Mouse (Mus musculus) hindbrain, embryonic 13.5 days (tissue): ENCODE measurements around the gene Hsd11b2. TPM values are rescaled to one million over a fixed set of nuclear protein-coding genes. Genes with fewer than 3 reads are reported as not detected.
A peak's percentile ranks its signal among the peaks of the same experiment; 100 is the strongest.

Experiments used
- ATAC-seq: fragments of 200-750 bp; cut with Nextera tagmentation; 2 replicates; pipeline ENCODE4 v1.8.0; 2017; ENCODE audit warnings: moderate TSS enrichment; ENCODE audit not compliant: low FRiP score
- H3K27ac ChIP-seq: fragments of 300-500 bp; sonication (generic); 2 replicates; pipeline ENCODE4 v1.5.1; 2015; ENCODE audit warnings: inconsistent platforms, mild to moderate bottlenecking, moderate library complexity
- H3K27me3 ChIP-seq: fragments of 300-500 bp; sonication (generic); 2 replicates; pipeline ENCODE4 v1.6.1; 2015; ENCODE audit warnings: mild to moderate bottlenecking, inconsistent platforms
- H3K36me3 ChIP-seq: fragments of 300-500 bp; sonication (generic); 2 replicates; pipeline ENCODE4 v1.6.1; 2015; ENCODE audit warnings: mild to moderate bottlenecking, inconsistent platforms
- H3K4me1 ChIP-seq: fragments of 300-500 bp; sonication (generic); replicated peaks from 2 replicates; pipeline ENCODE4 v1.6.1; 2015; ENCODE audit warnings: inconsistent platforms
- H3K4me2 ChIP-seq: fragments of 300-500 bp; sonication (generic); 2 replicates; pipeline ENCODE4 v1.6.1; 2015; ENCODE audit warnings: inconsistent platforms, mild to moderate bottlenecking, moderate library complexity
- H3K4me3 ChIP-seq: fragments of 300-500 bp; sonication (generic); 2 replicates; pipeline ENCODE4 v1.5.1; 2015; ENCODE audit warnings: mild to moderate bottlenecking, inconsistent platforms
- H3K9ac ChIP-seq: fragments of 300-500 bp; sonication (generic); 2 replicates; pipeline ENCODE4 v1.6.1; 2015; ENCODE audit warnings: mild to moderate bottlenecking, inconsistent platforms
- H3K9me3 ChIP-seq: fragments of 300-500 bp; sonication (generic); 2 replicates; pipeline ENCODE4 v1.6.1; 2016; ENCODE audit warnings: inconsistent platforms
- WGBS: fragments of 180-500 bp; shearing (Covaris S2); methylation state at CpG from one replicate; pipeline ENCODE4 v1.1.7; 2015; 5-methylcytosine and 5-hydroxymethylcytosine counted together
- polyA plus RNA-seq: library from polyadenylated mRNA; unstranded; fragments of >200 nt; fragmentation: Nextera tagmentation; extraction: Ambion mirVana; gene quantifications from 2 replicates; pipeline ENCODE4 v1.2.1, GENCODE M21; 2015

Gene Hsd11b2
- polyA plus RNA-seq, 1 experiment from 2014 or later, result 11.0 TPM

- Histone ChIP-seq H3K4me3 (no peak overlapping the region), H3K4me1 (peaks cover 11% of the 10 kb centered on the region), H3K4me2 (no peak overlapping the region), H3K9ac (no peak overlapping the region), H3K36me3 (peaks cover 70% of the 10 kb centered on the region), H3K27me3 (no peaks in the 10 kb centered on the region), H3K27ac (0 out of 2 replicates have a peak overlapping the region, but pooled peaks have one; percentile 1), H3K9me3 (no peaks in the 10 kb centered on the region)
- 68% methylated on average over 2 of the region's 2 CpGs for WGBS
- no peak for ATAC-seq
Observed at GRCm38 (mm10) chr8:105533439-105533838, 14.9 kb downstream of the Hsd11b2 start.

GRCm38 (mm10) chr8:105533892-105534329 is 15.4 kb downstream of the Hsd11b2 start:
- no peak overlapping the region for H3K9ac ChIP-seq
- 0 out of 2 replicates have a peak overlapping the region, but pooled peaks have one; percentile 1 for H3K27ac ChIP-seq
- peaks cover 70% of the 10 kb centered on the region for H3K36me3 ChIP-seq
- no peaks in the 10 kb centered on the region for H3K9me3 ChIP-seq
- H3K4me1 ChIP-seq, result peaks cover 11% of the 10 kb centered on the region
- 0% methylated on average over 1 of the region's 1 CpGs for WGBS
- no peak overlapping the region for H3K4me2 ChIP-seq
- ATAC-seq, result peak; percentile 56; the same call in 1 of the 2 replicates
- no peaks in the 10 kb centered on the region for H3K27me3 ChIP-seq
- H3K4me3 ChIP-seq, result no peak overlapping the region

GRCm38 (mm10) chr8:105536546-105536945 is 18.0 kb downstream of the Hsd11b2 start:
- WGBS, result 94% methylated on average over 3 of the region's 3 CpGs

GRCm38 (mm10) chr8:105537011-105537677 is 18.6 kb downstream of the Hsd11b2 start:
- no peak for ATAC-seq
- Histone ChIP-seq H3K27ac (no peak overlapping the region), H3K9ac (no peak overlapping the region), H3K4me3 (no peak overlapping the region), H3K36me3 (peaks cover 62% of the 10 kb centered on the region), H3K27me3 (no peaks in the 10 kb centered on the region), H3K4me1 (peaks cover 11% of the 10 kb centered on the region), H3K4me2 (no peak overlapping the region), H3K9me3 (no peaks in the 10 kb centered on the region)
- 92% methylated on average over 6 of the region's 6 CpGs for WGBS

More at GRCm38 (mm10) chr8:105536546-105536945, 18.0 kb downstream of the Hsd11b2 start:
- H3K9me3 ChIP-seq, result no peaks in the 10 kb centered on the region
- H3K36me3 ChIP-seq, result peaks cover 58% of the 10 kb centered on the region
- no peak overlapping the region for H3K27ac ChIP-seq
- H3K4me3 ChIP-seq, result no peak overlapping the region
- peaks cover 11% of the 10 kb centered on the region for H3K4me1 ChIP-seq
- ATAC-seq, result no peak
- H3K9ac ChIP-seq, result no peak overlapping the region
- H3K27me3 ChIP-seq, result no peaks in the 10 kb centered on the region
- no peak overlapping the region for H3K4me2 ChIP-seq

- Histone ChIP-seq H3K4me1 (peaks cover 6% of the 10 kb centered on the region), H3K4me3 (no peak overlapping the region), H3K27me3 (no peaks in the 10 kb centered on the region), H3K4me2 (no peak overlapping the region), H3K36me3 (peaks cover 58% of the 10 kb centered on the region), H3K9ac (no peak overlapping the region), H3K27ac (no peak overlapping the region), H3K9me3 (no peaks in the 10 kb centered on the region)
- WGBS, result 90% methylated on average over 4 of the region's 4 CpGs
- ATAC-seq, result no peak
Observed at GRCm38 (mm10) chr8:105538940-105539339, 20.4 kb downstream of the Hsd11b2 start.

- no peak for ATAC-seq
Observed at GRCm38 (mm10) chr8:105542032-105542656, 23.6 kb downstream of the Hsd11b2 start.

GRCm38 (mm10) chr8:105542808-105543207 is 24.3 kb downstream of the Hsd11b2 start:
- no peak overlapping the region for H3K4me2 ChIP-seq
- ATAC-seq, result no peak
- H3K4me3 ChIP-seq, result no peak overlapping the region
- H3K36me3 ChIP-seq, result peaks cover 25% of the 10 kb centered on the region
- no peak overlapping the region for H3K9ac ChIP-seq
- 98% methylated on average over 2 of the region's 2 CpGs for WGBS
- H3K4me1 ChIP-seq, result peaks cover 22% of the 10 kb centered on the region
- no peaks in the 10 kb centered on the region for H3K9me3 ChIP-seq
- no peak overlapping the region for H3K27ac ChIP-seq
- no peaks in the 10 kb centered on the region for H3K27me3 ChIP-seq

More at GRCm38 (mm10) chr8:105542032-105542656, 23.6 kb downstream of the Hsd11b2 start:
- 93% methylated on average over 3 of the region's 3 CpGs for WGBS
- H3K9ac ChIP-seq, result no peak overlapping the region
- H3K9me3 ChIP-seq, result no peaks in the 10 kb centered on the region
- H3K27me3 ChIP-seq, result no peaks in the 10 kb centered on the region
- peaks cover 32% of the 10 kb centered on the region for H3K36me3 ChIP-seq
- H3K27ac ChIP-seq, result no peak overlapping the region
- H3K4me2 ChIP-seq, result no peak overlapping the region
- H3K4me3 ChIP-seq, result no peak overlapping the region
- peaks cover 22% of the 10 kb centered on the region for H3K4me1 ChIP-seq

- Histone ChIP-seq H3K27me3 (no peaks in the 10 kb centered on the region), H3K4me2 (no peak overlapping the region), H3K9me3 (no peaks in the 10 kb centered on the region), H3K36me3 (peaks cover 16% of the 10 kb centered on the region), H3K4me1 (peaks cover 22% of the 10 kb centered on the region), H3K9ac (no peak overlapping the region), H3K4me3 (no peak overlapping the region), H3K27ac (no peak overlapping the region)
- ATAC-seq, result no peak
- WGBS, result 48% methylated on average over 1 of the region's 1 CpGs
Observed at GRCm38 (mm10) chr8:105543703-105544102, 25.1 kb downstream of the Hsd11b2 start.

GRCm38 (mm10) chr8:105544544-105545205 is 26.1 kb downstream of the Hsd11b2 start:
- Histone ChIP-seq H3K27ac (peak overlapping the region; percentile 55), H3K27me3 (no peaks in the 10 kb centered on the region), H3K9ac (no peak overlapping the region), H3K9me3 (no peaks in the 10 kb centered on the region), H3K36me3 (peaks cover 7% of the 10 kb centered on the region), H3K4me2 (no peak overlapping the region), H3K4me1 (peaks cover 22% of the 10 kb centered on the region), H3K4me3 (no peak overlapping the region)
- no peak for ATAC-seq
- 67% methylated on average over 7 of the region's 7 CpGs for WGBS

- peaks cover 10% of the 10 kb centered on the region for H3K36me3 ChIP-seq
- H3K9ac ChIP-seq, result no peak overlapping the region
- H3K9me3 ChIP-seq, result no peaks in the 10 kb centered on the region
- no peak for ATAC-seq
- H3K27ac ChIP-seq, result peak overlapping the region; percentile 55
- 84% methylated on average over 3 of the region's 3 CpGs for WGBS
- peaks cover 22% of the 10 kb centered on the region for H3K4me1 ChIP-seq
- H3K4me3 ChIP-seq, result no peak overlapping the region
- H3K4me2 ChIP-seq, result no peak overlapping the region
- H3K27me3 ChIP-seq, result no peaks in the 10 kb centered on the region
Observed at GRCm38 (mm10) chr8:105545249-105545648, 26.7 kb downstream of the Hsd11b2 start.

- Histone ChIP-seq H3K9me3 (no peaks in the 10 kb centered on the region), H3K9ac (no peak overlapping the region), H3K36me3 (peaks cover 11% of the 10 kb centered on the region), H3K27me3 (no peaks in the 10 kb centered on the region), H3K4me1 (peaks cover 22% of the 10 kb centered on the region), H3K27ac (no peak overlapping the region), H3K4me2 (no peak overlapping the region), H3K4me3 (no peak overlapping the region)
- no peak for ATAC-seq
- 85% methylated on average over 6 of the region's 6 CpGs for WGBS
Observed at GRCm38 (mm10) chr8:105546384-105547350, 28.1 kb downstream of the Hsd11b2 start.
